Mouse (Mus musculus) brain, embryonic 18.5 days (tissue): Measurements from ENCODE around the gene Slc44a4.

Source experiments
- DNase-seq: peaks from one replicate; pipeline ENCODE4 v3.0.0-alpha.2; 2012; ENCODE audit warnings: low read depth, low spot score

Slc44a4 gene

DNA sequence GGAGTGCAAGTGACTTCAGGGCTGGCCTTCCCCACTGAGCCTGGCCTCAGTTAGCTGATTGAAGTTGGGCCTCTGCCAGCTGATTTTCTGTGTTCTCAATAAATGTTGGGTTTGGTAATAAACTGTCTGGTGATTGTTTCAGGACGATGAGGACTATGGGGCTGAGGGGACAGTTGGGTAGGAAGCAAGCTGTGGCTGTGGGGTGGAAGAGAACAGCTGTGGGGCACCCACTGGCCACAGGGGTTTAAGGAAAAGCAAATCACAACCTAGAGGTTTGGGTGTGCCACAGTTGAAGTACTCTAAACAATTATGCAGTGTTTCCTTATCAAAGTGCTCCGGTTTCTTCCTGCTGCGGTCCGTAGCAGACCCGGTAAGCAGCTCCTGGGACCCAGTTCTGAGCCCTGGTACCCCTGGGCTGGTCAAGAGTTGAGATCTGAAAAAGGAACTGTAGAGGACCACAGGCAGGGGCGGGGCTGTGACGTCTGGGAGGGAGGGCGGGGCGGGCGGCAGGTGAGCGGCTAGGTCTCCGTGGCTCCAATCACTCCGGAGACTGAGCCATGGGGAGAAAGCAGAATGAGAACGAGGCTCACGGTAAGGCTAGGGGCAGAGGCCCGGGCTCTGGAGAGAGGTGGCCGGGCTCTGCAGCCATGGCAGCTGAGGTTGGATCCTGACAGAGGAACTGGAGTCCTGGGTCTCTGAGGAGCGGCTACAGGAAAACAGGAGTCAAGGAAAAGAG, at the start of gene Slc44a4:
TSS of gene Slc44a4 (plus strand) at position 537 of the 736 bp plus-strand sequence.
- no peak for DNase-seq

DNA sequence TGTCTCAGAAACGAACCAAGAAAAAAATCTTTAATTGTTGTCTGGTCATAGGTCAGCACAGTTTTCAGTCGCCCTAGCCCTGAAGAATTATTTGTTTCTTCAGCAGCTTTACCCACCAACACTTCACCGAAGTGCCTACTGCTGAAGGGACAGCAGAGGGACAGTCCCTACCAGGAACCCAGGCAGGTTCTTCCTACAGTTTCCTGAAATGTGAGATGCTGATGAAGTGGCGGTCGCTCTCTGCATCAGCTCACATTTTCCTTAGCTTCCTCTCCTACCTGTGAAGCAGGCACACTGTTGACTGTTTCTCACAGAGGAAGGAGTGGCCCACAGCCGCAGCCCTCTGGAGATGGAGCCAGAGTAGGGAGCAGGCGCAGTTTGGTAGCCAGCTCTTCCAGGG, 48.3 kb upstream of the Slc44a4 start:
- DNase-seq: no peak

DNA sequence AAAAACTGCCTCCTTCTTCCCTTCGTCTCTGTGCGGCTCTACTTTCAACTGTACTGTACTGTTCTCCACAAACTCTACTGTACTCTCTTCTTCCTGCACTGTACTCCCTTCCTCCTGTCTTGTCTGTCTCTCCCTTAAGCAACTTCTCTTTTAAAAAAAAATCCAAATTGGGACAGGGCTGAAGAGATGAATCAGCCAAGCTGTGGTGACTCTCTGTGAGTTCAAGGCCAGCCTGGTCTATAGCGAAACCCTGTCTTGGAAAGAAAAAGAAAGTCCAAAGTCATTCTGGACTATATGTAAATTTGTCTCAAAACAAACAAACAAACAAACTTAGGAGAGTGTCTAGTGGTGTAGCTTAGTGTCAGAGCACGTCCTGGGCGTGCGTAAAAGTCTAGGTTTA, 39.9 kb upstream of the Slc44a4 start:
- DNase-seq: no peak

DNA sequence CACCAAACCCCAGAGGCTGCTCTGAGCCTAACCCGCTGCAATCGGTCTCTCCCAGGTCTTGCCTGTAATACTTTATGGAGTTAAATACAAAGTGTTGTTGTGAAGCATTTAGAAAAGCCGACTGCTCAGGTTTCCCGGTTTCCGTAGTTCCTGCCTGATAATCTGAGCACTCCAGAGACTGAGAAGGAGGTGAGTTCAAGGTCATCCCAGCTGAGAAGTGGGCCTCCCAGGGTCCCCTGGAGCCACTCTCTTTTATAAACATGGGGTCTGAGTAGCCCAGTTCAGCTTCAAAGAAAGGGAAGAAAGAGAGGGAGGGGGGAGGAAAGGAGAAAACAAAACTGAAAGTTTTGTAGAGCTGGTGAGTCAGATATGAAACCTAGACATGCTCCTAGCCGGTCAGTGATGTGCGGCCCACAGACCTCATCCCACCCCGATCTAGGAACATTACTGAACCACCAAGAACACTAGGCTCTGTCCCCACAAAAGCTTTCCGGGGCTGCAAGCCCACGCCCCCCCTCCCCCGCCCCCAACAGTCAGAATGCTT, 34.9 kb upstream of the Slc44a4 start, which contains the start of gene Zbtb12:
TSS of gene Zbtb12 (plus strand) at position 148 of the 544 bp plus-strand sequence.
- no peak for DNase-seq

DNA sequence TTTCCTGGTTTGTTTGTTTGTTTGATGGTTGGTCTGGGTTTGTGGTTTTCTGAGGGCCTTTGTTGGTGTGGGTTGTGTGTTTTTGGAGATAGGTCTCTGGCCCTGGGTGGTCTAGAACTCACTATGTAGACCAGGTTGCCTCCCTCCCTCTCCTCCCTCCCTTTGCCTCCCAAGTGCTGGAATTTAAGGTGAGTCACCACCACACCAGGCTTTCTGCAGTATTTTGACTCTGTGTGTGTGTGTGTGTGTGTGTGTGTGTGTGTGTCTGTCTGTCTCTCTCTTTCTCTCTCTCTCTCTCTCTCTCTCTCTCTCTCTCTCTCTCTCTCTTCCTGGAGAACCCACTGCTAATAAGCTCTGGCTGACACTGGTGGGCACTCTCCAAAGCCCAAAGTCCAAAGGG, 33.1 kb upstream of the Slc44a4 start:
- no peak for DNase-seq

DNA sequence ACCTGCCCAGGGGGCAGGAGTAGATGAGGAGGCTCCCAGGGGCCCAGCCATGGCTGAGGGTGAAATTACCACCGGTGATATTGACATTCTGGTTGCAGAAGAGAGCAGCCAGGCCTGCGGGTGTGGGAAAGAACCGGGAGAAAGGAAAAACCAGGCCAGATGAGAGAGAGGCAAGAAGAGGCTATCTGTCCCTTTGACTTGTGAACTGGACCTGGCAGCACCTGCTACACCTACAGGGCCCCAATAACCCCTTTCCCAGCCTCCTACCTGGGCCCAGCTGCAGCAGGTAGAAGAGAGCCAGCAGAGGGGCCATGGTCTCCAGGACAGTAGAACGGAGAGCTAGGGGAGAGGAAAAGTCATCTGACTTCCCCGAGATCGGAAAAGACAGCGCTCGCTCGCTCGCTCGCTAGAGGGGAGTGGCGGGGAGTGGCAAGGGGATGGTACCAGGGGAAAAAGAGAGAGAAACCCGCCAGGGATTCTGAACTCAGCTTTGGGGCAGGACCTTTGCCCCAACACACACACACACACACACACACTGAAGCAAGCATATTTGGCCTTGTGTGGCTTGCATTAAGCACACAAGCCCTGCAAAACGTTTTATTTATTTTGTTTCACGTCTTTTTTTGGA, 32.5 kb upstream of the Slc44a4 start, which contains the start of gene Gm20547:
TSS of gene Gm20547 (minus strand) at position 360 of the 628 bp plus-strand sequence.
- DNase-seq: no peak

DNA sequence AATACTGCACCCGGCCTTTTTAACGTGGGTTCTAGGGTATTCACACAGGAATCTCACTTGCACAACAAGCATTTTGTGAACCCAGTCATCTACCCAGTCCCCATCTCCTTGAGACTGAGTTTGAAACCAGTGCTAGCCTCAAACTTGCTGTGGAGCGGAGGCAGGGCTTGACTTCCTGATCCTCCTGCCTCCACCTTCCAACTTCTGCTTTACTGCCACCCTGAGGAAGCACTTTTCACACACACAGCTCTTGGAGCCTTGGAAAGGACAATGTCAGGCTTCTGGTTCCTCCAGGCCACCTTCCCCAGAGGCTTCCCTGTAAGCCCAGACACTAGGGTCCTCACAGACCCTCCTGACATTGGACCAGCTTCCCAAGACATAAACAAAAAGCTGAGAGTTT, 30.9 kb upstream of the Slc44a4 start:
- DNase-seq: no peak

DNA sequence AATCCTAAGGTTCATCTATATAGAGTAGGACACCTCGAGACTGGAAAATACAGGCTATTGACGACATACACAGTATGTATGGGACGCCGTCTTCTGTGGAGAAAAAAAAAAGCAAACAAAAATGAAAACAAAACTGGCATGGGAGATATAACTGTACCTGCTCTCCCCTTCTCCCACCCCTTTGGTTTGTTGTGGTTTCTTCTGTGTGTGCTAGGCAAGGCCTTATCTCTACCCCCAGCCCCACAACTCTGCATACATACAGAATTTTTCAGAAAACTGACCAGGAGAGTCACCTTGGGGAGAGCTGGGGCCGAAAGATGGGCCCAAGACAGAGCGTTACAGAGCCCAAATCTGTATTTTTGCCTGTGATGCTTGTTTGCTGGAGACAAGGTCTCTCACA, 29.6 kb upstream of the Slc44a4 start:
- DNase-seq: no peak

DNA sequence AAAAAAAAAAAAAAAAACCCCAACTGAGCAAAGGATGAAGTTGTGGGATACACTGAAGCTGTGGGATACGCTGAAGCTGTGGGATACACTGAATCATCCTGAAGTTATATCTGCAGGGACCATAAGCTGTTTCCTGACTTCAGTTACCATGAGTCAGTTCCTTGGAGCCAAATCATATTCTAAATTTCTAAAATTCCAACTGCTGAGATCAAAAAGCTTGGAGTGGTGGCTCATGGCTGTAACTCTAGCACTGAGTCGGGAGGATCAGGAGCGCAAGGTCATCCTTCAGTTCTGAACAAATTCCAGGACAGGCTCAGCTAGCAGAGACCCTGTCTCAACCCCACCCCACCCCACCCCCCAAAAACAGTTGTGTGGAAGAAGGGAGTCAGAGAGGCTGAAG, 28.7 kb upstream of the Slc44a4 start:
- DNase-seq: no peak

DNA sequence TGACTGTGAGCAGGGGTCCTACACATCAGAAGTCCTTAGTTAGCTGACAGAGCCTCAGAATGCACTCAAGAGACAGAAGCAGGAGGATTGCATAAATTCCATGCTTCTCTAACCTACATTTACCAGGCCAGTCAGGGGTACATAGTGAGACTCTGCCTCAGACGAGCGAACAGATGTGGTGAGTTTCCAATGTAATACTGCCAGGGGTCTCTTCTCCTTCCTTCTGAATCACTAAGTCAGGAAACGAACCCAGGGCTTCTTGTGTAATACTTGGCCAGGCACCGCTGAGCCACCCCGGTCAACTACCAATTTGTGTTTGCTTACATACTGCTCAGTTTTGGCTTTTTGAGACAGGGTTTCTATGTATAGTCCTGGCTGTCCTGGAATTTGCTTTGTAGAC, 26.3 kb upstream of the Slc44a4 start:
- DNase-seq: no peak

DNA sequence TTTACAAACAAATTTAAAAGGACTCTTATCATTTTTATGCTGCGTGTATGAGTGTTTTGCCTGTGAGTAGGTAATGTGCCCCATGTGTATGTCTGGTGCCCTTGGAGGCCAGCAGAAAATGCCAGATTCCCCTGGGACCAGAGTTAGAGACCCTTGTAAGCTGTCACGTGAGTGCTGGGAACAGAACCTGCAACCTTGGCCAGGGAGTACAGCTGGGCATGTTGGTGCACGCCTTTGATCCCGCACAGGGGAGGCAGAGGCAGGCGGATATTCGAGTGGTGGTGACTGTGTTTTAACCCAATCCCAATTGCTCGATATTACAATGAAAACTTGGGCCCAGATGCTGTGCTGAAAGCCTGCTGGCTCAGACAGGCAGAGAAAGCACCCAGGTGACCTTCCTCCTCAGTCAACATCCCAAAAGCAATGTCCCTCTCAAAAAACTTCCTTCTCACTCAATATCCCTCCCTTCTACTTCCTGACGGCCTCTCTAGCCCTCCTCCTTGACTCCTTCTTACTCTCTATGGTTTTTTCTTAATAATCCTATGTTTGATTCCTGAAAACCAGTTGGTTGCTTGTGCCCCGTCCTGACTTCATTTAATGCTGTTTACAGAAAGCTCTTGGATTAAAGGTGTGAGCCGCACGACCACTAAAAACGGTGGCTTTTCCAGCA, 24.1 kb upstream of the Slc44a4 start:
- no peak for DNase-seq

DNA sequence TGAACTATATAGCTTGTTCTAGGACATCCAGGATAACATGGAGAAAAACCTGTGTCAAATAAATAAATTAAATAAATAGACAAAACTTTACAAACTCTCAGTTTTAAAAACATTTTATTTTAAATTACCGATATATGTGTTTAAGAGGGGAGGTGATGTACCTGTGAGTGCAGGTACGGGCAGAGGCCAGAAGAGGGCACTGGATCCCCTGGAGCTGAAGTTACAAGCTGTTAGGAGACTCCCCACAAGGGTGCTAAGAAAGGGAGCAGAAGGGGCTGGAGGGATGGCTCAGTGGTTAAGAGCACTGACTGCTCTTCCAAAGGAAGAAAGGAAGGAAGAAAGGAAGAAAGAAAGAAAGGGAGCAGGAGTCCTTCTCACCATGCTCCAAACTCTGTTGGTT, 22.9 kb upstream of the Slc44a4 start:
- no peak for DNase-seq

DNA sequence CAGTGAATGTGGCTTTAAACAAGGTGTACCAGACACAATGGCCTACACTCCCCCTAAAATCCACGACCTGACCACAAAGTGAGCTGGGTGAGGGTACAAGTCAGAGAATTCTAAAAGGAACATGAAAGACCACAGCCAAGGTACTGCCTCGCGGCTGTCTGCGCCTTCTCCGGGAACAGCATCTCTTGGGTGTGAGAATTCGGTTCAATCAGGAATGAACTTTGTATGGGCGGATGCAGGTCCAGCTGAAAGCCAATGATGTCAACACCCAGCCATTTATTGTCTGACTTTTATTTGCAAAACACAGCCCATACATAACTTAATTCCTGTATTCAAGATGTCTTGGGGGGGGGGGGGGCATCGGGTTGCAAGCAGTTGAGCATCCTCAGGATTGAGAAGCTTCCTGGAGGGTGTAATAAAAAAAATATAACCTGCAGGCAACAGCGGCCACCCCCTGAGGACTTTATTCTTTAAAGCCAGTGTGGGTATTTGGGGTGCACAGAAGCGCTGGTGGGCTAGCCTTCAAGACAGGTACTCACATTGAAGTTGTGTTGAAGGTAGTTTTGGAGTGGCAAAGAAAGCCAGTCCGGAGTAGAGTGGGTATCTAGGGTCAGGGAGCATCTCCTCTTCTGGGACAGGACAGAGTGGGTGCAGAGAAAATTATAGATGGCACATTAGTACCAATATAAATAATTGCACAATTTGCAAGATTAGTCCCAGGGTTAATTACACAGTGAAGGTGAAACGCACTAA, 21.0 kb upstream of the Slc44a4 start:
- no peak for DNase-seq

DNA sequence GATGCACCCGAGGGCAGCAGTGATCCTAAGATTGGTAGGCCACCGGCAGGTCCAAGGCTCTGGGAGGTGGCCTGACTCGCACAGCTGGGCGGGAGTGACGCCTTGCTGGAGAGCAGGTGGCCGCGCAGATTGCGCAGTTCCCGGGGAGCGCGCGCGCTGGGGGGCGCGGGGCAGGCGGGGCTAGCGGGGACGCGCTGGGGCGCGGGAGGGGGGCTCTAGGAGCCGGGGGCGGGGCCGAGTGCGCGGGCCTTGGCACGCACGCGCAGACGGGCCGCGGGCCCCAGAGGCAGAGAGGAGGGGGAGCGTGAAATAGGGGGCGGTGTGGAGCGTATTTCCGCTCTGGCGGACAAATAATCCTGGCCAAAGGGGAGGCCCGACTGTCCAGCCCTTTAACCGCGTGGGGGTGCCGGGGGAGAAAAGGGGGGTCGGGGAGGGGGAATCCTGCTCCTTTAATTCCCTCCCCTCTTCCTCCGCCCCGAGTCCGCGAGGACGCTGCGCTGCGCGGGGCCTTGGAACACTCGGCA, 20.1 kb upstream of the Slc44a4 start:
- DNase-seq: peak; percentile 95

DNA sequence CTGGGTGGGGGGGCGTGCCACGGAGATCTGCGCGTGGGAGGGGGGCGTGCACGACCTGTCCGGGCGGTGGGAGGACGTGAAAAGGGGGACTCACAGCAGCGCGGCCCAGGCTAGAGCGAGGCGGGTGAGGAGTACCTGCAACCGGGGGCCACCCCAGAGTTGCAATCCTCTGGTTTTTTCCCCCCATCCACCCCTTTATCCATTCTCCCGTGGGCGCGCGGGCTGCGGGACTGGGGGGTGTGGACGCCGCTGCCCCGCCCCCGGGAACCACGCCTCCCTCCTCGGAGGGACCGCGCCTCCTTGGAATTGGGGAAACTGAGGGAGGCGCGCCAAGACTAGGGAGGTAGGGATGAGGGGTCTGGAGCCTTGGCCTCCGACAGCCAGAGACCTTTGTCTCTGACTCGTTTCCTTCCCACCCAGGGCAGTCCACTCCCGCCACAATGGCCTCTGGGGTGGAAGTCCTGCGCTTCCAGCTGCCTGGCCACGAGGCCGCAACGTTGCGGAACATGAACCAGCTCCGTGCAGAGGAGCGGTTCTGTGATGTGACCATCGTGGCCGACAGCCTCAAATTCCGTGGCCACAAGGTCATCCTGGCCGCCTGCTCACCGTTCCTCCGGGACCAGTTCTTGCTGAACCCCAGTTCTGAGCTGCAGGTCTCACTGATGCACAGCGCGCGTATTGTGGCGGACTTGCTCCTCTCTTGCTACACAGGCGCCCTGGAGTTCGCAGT, 19.3 kb upstream of the Slc44a4 start:
- no peak for DNase-seq

DNA sequence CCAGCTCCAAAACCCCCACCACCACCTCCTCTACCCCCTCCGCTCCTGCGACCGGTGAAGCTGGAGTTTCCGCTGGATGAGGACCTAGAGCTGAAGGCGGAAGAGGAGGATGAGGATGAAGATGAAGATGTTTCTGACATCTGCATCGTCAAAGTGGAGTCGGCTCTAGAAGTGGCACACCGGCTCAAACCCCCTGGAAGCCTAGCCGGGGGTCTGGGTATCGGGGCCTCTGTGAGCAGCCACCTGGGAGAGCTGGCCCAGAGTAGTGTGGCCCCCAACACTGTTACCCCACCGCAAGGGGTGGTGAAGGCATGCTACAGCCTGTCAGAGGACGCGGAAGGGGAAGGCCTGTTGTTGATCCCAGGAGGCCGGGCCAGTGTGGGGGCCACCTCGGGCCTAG, 18.5 kb upstream of the Slc44a4 start:
- no peak for DNase-seq

DNA sequence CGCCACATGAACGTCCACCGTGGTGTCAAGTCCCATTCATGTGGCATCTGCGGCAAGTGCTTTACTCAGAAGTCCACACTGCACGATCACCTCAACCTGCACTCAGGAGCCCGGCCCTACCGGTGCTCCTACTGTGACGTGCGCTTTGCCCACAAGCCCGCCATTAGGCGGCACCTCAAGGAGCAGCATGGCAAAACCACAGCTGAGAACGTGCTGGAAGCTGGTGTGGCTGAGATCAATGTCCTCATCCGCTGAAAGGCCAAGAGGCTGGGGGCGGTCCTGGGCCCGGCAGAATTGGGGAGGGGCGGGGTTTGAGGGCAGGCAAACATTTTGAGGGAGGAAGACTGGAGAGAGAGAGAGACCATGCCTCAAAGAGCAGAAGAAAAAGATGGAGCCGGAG, 17.9 kb upstream of the Slc44a4 start:
- no peak for DNase-seq

DNA sequence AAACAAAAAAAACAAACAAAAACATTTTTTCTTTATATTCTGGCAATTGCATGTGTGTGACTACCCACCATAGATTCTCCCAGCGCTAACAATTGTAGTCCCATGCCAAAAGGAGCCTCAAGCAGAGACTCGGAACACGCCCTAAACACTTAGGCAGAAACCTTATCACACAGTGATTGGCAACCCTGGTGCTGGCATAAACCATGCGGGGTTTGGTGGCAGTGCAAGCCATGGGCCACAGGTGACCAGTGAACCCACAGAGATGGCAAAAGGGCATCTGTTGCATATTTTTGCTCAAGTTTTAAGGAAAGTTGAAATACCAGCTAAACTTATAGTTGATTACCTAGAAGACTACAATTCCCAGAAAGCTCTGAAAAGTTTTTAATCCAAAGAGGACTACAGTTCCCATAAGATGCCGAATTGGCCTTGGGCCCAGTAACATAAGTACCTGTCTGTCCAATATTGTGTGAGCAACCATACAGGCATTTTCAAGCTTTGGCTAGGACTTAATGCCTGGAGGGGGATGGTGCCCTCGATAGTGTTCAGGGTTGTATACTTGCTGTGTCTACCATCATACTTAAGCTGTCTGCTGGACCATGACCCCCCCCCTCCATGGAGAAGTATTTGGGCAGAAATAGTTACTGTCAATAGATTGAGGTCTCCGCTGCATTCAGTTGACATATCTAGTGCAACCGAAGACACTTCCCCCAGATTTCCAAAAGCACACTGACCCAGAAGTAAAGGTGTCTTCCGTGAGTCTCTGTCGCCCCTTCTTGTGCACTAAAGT, 16.7 kb upstream of the Slc44a4 start:
- no peak for DNase-seq

DNA sequence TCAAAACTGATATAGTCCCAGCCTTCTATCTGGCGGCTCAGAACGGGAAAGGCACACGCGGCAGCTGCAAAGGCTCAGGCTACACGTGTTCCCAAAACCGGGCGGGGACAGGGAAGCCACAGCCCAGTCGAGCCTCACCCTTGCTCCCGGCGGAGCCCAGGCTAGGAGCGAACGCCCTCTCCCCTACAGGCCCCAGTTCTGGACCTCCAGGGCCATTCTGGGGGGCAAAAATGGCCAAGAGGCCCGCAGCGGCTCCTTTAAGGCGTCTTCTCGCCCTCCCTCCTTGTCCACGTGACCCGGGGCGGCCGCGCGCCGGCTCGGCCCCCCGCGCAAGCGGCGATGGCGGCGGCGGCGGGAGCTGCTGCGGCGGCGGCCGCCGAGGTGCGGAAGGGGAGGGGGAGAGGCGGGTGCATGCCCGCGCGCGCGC, 16.1 kb upstream of the Slc44a4 start, which contains the start of the genes C2 and Ehmt2:
TSS of gene C2 (minus strand) at position 106 of the 427 bp plus-strand sequence.
TSS of gene Ehmt2 (plus strand) at position 310 of the 427 bp plus-strand sequence.
- DNase-seq: peak; percentile 69

DNA sequence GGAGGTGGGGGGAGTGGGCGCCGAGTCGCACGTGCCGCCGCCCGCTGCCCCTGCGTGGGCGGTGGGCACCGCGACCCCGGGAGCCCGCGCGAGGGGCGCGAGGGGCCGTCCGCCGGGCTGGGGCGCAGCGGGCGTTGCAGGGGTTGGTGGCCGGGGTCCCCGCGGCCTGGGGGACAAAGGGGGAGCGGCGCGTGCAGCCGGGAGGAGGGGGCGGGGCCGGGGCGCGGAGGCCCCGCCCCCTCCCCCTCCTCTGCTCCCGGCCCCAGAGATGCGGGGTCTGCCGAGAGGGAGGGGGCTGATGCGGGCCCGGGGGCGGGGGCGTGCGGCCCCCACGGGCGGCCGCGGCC, 15.6 kb upstream of the Slc44a4 start:
- no peak for DNase-seq
